Mouse (Mus musculus) heart, embryonic 14.5 days (tissue): Measurements from ENCODE around the gene Slc35e3. TPM values are rescaled to one million over a fixed set of nuclear protein-coding genes. Genes with fewer than 3 reads are reported as not detected.
"Not testable (repeated sequence)": the region's sequence is repeated elsewhere in the genome, so short reads cannot be mapped to it uniquely, and the experiment has no call there.

Source experiments
- ATAC-seq: fragments of 200-750 bp; cut with Nextera tagmentation; 2 replicates; pipeline ENCODE4 v1.8.0; 2017; ENCODE audit warnings: low read depth, moderate TSS enrichment; ENCODE audit not compliant: insufficient number of reproducible peaks, insufficient read depth, low FRiP score
- H3K27ac ChIP-seq, 2 experiments: fragments of 200-500 bp in 1 of 2; fragments of 300-500 bp in 1 of 2; sonication (generic) in 1 of 2; replicated peaks in 1 of 2; 2 replicates each; pipeline ENCODE4 v1.5.1; 2012 to 2014; ENCODE audit warnings: low read depth in 2 of 2, low read length in 2 of 2, control low read depth in 1 of 2, mild to moderate bottlenecking in 1 of 2, mixed read lengths in 1 of 2; ENCODE audit not compliant: control insufficient read depth in 1 of 2, insufficient read depth in 1 of 2
- H3K27me3 ChIP-seq: fragments of 300-500 bp; sonication (generic); 2 replicates; pipeline ENCODE4 v1.6.1; 2014; ENCODE audit warnings: mild to moderate bottlenecking, low read length, control low read depth; ENCODE audit not compliant: control insufficient read depth, insufficient read depth
- H3K36me3 ChIP-seq: fragments of 300-500 bp; sonication (generic); 2 replicates; pipeline ENCODE4 v1.6.1; 2014; ENCODE audit warnings: mild to moderate bottlenecking, control low read depth, low read length, mixed read lengths; ENCODE audit not compliant: control insufficient read depth, insufficient read depth
- H3K4me1 ChIP-seq, 2 experiments: fragments of 200-500 bp in 1 of 2; fragments of 300-500 bp in 1 of 2; sonication (generic) in 1 of 2; 2 replicates each; pipeline ENCODE4 v1.6.1; 2012 to 2014; ENCODE audit warnings: low read length in 2 of 2, control low read depth in 1 of 2, mixed read lengths in 1 of 2; ENCODE audit not compliant: control insufficient read depth in 2 of 2, insufficient read depth in 2 of 2
- H3K4me2 ChIP-seq: fragments of 300-500 bp; sonication (generic); 2 replicates; pipeline ENCODE4 v1.6.1; 2014; ENCODE audit warnings: mild to moderate bottlenecking, low read length
- H3K4me3 ChIP-seq, 2 experiments: fragments of 200-500 bp in 1 of 2; fragments of 300-500 bp in 1 of 2; sonication (generic) in 1 of 2; 2 replicates each; pipeline ENCODE4 v1.5.1; 2012 to 2014; ENCODE audit warnings: low read length in 2 of 2, mild to moderate bottlenecking in 2 of 2, control low read depth in 1 of 2, low read depth in 1 of 2, moderate library complexity in 1 of 2; ENCODE audit not compliant: control insufficient read depth in 1 of 2, insufficient read depth in 1 of 2
- H3K9ac ChIP-seq: fragments of 300-500 bp; sonication (generic); 2 replicates; pipeline ENCODE4 v1.6.1; 2014; ENCODE audit warnings: mild to moderate bottlenecking, low read length
- H3K9me3 ChIP-seq: fragments of 300-500 bp; sonication (generic); 2 replicates; pipeline ENCODE4 v1.6.1; 2016; ENCODE audit warnings: low read length, control low read depth; ENCODE audit not compliant: control insufficient read depth
- WGBS: fragments of 180-500 bp; shearing (Covaris S2); extraction: QIAGEN DNeasy Blood & Tissue Kit; methylation state at CpG from one replicate; pipeline ENCODE4 v1.1.7; 2014; 5-methylcytosine and 5-hydroxymethylcytosine counted together
- polyA plus RNA-seq: library from polyadenylated mRNA; unstranded; fragments of >200 nt; fragmentation: Nextera tagmentation; extraction: Ambion mirVana; gene quantifications from 2 replicates; pipeline ENCODE4 v1.2.1, GENCODE M21; 2014

Gene Slc35e3
- polyA plus RNA-seq, 1 experiment from 2014 or later: 7.7 TPM

DNA sequence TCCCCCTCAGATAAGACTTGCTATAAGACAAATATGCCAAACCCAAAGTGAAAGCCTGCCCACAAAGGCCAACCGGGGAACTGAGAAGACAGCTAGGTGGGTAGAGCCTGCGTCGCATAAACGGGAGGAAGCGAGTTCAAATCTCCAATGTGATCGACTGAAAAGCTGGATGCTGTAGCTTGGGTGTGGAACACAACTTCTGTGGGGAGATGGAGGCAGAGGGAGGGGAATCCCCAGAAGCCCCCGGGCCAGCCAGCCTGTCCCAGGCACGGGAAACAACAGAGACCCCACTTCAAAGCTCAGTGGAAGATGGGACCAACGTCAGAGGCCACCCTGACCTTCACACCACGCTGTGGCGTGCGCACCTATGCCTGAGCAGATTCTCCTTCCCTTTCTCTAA, 16.8 kb upstream of the Slc35e3 start:
- no peak overlapping the region for H3K4me3 ChIP-seq
- H3K36me3 ChIP-seq: peaks cover 92% of the 10 kb centered on the region
- no peaks in the 10 kb centered on the region for H3K4me1 ChIP-seq
- no peaks in the 10 kb centered on the region for H3K9me3 ChIP-seq
- no peak overlapping the region for H3K27ac ChIP-seq
- no peak overlapping the region for H3K4me2 ChIP-seq
- H3K27me3 ChIP-seq: no peaks in the 10 kb centered on the region
- H3K9ac ChIP-seq: no peak overlapping the region
- WGBS: 92% methylated on average over 12 of the region's 12 CpGs
- ATAC-seq: no peak

DNA sequence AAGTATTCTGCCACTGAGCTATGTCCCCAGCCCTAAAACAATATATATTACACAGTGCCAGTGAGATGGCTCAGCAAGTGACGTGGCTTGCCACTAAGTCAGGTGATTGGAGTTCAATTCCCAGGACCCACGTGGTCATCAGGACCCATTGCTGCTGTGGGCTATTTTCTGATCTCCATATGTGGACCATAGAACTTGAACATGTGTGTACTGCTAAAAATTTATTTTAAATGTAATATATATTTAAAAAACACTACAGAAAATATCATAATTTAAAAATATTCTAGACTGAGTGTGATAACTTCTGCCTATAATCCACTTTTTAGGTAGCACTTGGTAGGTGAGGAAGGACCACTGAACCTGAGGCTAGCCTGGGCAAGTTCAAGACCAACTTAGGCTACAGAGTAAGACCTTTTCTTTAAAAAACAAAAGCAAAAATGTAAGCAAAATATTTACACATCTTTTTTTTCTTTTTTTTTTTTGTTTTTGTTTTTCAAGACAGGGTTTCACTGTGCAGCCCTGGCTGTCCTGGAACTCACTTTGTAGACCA, 16.2 kb upstream of the Slc35e3 start:
- no peaks in the 10 kb centered on the region for H3K27me3 ChIP-seq
- H3K27ac ChIP-seq: no peak overlapping the region
- no peaks in the 10 kb centered on the region for H3K9me3 ChIP-seq
- no peak overlapping the region for H3K4me3 ChIP-seq
- H3K4me1 ChIP-seq: no peaks in the 10 kb centered on the region
- ATAC-seq: no peak
- WGBS: 91% methylated on average over 2 of the region's 2 CpGs
- H3K9ac ChIP-seq: no peak overlapping the region
- H3K4me2 ChIP-seq: no peak overlapping the region
- H3K36me3 ChIP-seq: peaks cover 93% of the 10 kb centered on the region

DNA sequence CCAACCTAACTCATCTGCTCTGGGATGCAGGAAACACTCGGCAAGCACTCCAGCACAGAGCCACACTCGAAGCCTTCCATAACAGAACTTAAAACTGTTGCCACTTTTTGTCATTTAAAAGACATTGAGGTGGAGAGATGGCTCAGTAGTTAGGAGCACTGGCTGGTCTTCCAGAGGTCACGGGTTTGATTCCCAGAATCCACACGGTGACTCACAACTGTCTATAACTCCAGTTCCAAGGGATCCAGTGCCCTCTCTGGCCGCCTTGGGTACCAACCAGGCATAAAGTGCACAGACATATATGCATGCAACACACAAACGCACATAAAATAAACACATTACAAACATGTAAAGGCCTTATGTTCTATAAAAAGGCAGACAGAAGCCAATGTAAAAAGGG, 15.4 kb upstream of the Slc35e3 start:
- no peak overlapping the region for H3K4me3 ChIP-seq
- WGBS: 94% methylated on average over 6 of the region's 6 CpGs
- H3K9ac ChIP-seq: no peak overlapping the region
- H3K9me3 ChIP-seq: no peaks in the 10 kb centered on the region
- ATAC-seq: no peak
- H3K27ac ChIP-seq: no peak overlapping the region
- no peaks in the 10 kb centered on the region for H3K4me1 ChIP-seq
- no peak overlapping the region for H3K4me2 ChIP-seq
- H3K27me3 ChIP-seq: no peaks in the 10 kb centered on the region
- peaks cover 96% of the 10 kb centered on the region for H3K36me3 ChIP-seq

DNA sequence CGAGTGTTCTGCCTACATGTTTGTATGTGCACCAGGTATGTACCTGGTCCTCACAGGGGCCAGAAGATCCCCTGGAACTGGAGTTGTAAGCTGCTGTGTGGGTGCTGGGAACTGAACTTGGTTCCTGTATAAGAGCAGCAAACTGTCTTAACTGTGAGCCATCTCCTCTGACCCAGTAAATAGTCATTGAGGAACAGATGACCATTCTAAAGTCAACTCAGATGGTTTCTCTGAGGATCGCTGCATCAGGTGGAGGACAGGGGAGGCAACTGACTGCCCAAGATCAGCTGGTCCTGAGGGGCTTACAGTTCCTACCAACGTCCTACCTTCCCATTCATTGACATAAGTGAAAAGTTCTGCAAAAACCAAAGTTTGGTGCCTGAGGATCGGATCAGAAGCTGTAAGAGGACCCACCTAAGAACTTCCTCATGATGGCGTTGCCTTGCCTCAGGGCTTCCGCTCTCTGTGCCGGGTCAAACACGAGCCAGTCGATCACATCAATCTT, 14.7 kb upstream of the Slc35e3 start:
- H3K36me3 ChIP-seq: peaks cover 96% of the 10 kb centered on the region
- WGBS: 95% methylated on average over 9 of the region's 9 CpGs

DNA sequence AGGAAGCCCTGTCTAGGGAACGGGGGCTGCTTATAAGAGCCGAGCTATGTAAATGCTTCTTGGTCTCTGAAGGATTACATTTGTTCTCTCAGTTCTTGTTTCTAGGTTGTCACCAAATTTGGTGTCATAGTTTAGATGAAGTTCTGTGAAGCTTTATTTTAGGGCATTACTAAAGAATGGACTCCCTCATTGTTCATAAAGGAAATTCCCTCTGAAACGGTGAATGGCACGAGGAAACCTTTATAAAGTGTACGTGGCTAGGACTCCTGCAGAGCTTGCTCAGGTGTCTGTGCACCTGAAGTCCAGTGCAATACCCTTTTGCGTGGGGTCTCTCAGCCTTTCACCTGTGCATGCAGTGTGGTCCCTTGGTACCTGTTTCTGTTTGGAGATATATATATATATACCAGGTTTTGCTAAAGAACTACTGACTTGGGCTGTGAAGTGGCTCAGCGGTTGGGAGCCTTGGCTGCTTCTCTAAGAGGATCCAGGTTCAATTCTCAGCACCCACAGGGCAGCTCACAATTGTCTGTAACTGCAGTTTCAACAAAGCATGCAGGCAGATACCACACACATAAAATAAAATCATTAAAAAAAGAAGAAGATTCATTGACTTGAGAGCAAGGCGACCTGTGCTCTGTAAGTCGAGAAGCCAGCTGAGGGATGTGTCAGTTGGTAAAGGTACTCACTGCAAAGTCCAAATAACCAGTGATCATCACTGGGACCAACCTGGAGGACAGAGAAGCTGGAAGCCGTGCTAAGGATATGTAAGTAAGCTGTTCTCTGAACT, 13.9 kb upstream of the Slc35e3 start:
- ATAC-seq: no peak
- no peak overlapping the region for H3K4me2 ChIP-seq
- WGBS: 91% methylated on average over 10 of the region's 10 CpGs
- H3K9me3 ChIP-seq: no peaks in the 10 kb centered on the region
- H3K9ac ChIP-seq: no peak overlapping the region
- no peaks in the 10 kb centered on the region for H3K27me3 ChIP-seq
- no peaks in the 10 kb centered on the region for H3K4me1 ChIP-seq
- peaks cover 96% of the 10 kb centered on the region for H3K36me3 ChIP-seq
- H3K27ac ChIP-seq: no peak overlapping the region
- no peak overlapping the region for H3K4me3 ChIP-seq

More for the DNA sequence above, 14.7 kb upstream of the Slc35e3 start:
- Histone ChIP-seq H3K4me3 (no peak overlapping the region), H3K27ac (no peak overlapping the region), H3K4me1 (no peaks in the 10 kb centered on the region), H3K9me3 (no peaks in the 10 kb centered on the region), H3K27me3 (no peaks in the 10 kb centered on the region), H3K9ac (no peak overlapping the region), H3K4me2 (no peak overlapping the region)
- ATAC-seq: no peak

DNA sequence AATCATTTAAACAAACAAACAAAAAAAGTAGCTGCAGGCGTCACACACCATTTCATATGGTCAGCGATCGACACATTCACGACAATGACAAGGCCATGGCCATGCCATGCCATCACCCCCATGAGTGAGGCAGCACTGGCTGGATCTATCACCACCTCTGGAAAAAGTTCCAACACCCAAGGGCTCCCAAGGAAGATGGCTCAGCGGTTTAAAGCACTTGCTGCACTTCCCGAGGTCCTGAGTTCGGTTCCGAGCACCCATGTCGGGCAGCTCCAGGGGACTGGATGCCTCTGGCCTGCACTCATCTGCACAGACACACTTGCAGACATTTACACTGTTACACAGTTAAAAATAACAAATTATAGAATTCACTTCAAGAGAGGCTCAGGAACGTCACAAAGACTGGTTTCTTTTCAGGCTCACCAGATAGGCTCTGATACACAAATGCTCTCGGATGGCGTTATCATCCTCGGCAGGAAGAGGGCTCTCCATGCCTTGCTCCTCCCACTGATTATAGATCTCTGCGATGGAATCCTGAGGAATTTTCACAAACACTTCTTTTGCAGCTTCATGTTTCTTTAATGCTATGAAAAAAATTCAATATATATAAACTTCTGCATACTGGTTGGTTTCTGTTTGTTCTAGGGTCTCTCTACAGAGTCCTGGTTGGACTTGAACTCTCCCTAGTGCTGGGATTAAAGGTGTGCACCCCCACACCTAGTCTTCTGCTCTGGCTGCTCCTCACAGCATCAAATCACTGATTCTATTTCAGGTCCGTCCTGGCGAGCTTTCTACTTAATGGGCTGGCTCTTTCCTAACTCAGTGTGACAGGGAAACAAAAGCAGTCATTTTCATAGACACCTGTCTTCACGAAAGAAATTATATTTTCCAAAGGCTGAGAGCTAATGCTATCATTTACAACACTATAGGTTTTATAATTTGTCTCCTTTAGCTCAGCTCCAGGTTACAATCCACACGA, 12.9 kb upstream of the Slc35e3 start:
- Histone ChIP-seq H3K4me1 (no peaks in the 10 kb centered on the region), H3K27ac (no peak overlapping the region), H3K9ac (no peak overlapping the region), H3K27me3 (no peaks in the 10 kb centered on the region), H3K4me2 (no peak overlapping the region), H3K9me3 (no peaks in the 10 kb centered on the region), H3K4me3 (no peak overlapping the region), H3K36me3 (peaks cover 98% of the 10 kb centered on the region)
- no peak for ATAC-seq
- 89% methylated on average over 18 of the region's 18 CpGs for WGBS

DNA sequence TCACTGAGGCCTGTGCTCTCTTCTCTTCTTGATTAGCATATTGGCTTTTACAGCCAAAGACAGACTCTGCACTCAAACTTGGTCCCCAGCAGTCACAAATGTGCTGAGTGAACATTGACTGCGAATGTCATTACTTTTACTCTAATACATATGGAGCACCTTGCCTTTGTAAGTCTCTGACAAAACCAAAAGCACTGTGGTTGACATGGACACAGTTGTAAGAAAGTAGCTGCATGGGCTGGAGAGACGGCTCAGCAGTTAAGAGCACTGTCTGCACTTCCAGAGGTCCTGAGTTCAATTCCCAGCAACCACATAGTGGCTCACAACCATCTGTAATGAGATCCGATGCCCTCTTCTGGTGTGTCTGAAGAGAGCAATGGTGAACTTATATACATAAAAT, 12.2 kb upstream of the Slc35e3 start:
- H3K4me3 ChIP-seq, H3K27me3 ChIP-seq, H3K9ac ChIP-seq, ATAC-seq, H3K27ac ChIP-seq, H3K9me3 ChIP-seq, H3K4me1 ChIP-seq, H3K4me2 ChIP-seq: not testable (repeated sequence)
- H3K36me3 ChIP-seq: peaks cover 93% of the 10 kb centered on the region
- WGBS: 94% methylated on average over 3 of the region's 3 CpGs
